Mouse (Mus musculus) thymus, postnatal 0 days (tissue): ENCODE measurements around the gene Tmco1. TPM values are rescaled to one million over a fixed set of nuclear protein-coding genes. Genes with fewer than 3 reads are reported as not detected.
A peak's percentile ranks its signal among the peaks of the same experiment; 100 is the strongest.

Source experiments
- DNase-seq: peaks from one replicate; pipeline ENCODE4 v3.0.0-alpha.2; 2015; ENCODE audit warnings: low spot score
- polyA plus RNA-seq: library from polyadenylated mRNA; unstranded; fragments of >200 nt; fragmentation: Nextera tagmentation; extraction: Ambion mirVana; gene quantifications from 2 replicates; pipeline ENCODE4 v1.2.1, GENCODE M21; 2015

The Tmco1 gene
- 91.4 and 98.8 TPM in 2 replicates for polyA plus RNA-seq

DNA sequence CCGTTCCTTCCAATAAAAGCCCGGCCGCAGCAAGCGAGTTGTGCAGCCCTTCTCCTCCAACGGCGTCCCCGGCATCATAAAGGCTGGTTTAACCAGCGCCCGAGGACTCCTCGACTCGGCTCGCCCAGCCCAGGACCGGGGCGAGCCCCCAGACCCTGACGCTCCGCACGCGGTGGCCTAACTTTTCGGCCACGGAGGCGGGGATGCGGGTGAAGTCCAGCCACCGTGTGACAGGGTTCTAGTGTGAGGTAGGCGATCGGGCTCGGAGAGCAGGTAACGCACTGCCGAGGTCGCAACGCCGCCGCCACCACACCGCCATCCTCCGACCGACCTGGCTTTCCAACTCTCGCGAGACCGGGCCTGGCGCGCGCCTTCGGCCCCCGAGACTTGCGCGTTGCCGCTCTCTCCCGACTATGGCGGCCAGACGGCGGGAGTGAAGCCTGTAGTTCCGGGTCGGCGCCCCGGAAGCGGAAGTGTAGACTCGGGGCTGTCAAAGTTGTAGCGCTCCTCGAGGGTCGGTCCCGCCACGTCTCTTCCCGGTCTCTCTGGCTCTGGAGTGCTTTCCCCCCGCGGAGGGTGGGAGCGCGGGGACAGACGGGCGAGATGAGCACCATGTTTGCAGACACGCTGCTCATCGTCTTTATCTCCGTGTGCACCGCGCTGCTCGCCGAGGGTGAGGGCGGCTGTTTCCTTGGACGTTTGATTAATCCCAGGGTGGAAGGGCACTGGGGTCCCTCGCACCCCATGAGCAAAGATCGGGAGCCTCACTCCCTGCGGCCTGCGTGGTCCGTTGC is at the start of gene Tmco1:
Gene Tmco1, plus strand, starts transcription at position 118 of the 794 bp plus-strand sequence.
- DNase-seq: peak; percentile 98

DNA sequence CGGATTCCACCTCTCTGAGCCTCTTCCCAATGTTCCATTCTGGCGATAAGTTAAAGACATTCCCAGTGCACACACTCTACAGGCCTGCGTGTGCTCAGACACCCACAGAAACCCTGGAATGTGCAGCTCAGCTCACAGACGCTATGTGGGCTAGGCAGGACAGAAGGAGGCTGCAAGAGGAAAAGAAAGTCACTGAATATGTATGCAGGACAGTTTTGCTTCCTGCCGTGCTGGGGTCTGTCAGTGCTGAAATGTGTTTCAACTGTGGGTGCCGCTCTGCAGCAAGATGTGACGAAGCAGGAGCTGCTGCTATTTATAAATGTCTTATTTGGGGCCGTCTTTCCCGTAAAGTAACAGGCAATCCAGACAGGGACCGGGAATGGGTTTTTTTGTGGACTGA is 48.5 kb upstream of the Tmco1 start:
- DNase-seq: no peak

DNA sequence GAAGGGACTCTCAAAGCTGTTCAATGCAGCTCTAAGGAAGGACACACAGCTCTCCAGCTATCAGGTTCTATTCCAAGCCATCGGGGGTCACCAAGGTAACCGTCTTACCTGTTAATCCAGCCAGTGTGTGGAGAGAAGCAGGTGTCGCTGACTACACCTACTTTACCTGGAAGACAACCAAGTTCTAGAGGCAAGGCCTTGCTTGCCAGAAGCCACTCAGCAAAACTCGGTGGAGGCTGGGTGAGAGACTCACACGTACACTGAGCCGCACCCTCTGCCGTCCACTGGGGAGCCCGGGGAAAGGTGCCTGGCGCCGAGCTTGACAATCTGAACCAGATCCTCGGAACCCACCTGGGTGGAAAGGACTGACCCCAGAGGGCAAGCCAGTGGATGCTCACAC is 46.4 kb upstream of the Tmco1 start:
- no peak for DNase-seq

DNA sequence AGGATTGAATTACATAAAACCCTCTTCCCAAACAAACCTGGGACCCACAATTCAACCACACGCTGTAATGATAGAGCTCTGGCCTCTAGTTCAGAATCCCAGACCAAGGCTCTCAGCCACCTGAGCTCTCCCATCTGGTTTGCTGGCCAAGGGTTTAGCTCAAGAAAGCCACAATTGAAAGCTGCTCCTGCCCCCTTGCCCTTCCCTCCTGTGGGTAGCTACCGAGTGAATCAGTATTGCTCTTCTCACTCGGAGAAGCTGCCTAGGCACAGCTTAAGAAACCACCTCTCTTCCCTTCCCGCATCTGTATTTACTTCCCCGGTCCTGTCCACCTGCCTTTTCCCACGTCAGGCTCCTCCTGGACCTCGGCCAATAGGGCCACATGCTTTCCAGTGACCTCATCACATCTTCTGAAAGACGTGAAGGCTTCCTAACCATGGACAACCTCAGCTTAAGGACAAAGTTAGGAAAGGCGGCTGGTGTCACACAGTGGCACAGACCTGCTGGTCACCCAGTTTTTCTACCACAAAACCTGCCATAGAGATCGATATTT is 45.6 kb upstream of the Tmco1 start:
- no peak for DNase-seq

DNA sequence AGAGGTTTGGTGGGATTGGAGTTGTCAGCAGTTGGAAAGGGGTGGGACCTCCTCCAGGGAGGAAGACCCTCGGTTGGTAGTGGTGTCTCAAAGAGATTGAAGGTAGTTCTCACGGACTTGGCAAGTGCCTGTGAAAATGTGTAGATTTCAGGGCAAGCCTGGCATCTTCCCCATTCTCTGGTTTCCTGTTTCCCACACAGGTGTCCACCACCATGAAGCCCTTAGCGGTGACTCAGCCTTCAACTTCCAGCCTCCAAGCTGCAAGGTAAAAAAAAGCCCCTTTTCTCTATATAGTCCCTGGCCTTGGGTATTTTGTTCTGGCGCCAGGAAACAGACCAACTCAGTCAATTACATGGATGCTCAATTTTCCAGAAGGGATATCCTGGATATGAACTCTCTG is 42.8 kb upstream of the Tmco1 start:
- DNase-seq: no peak

DNA sequence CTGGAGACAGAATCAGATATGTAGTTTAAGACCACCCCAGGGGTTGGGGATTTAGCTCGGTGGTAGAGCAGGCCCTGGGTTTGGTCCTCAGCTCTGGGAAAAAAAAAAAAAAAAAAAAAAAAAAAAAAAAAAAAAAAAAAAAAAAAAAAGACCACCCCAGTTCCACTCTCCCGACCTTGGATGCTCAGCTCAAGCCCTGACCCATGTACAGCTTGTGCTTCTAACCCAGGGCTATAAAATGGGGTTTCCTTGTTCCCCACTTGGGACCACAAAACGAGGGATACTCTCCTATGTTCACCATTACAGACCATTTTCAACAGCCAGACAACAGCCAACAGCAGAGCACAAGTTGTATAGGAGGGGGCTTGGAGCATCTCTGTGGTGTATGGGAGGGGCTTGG is 41.5 kb upstream of the Tmco1 start:
- DNase-seq: no peak

DNA sequence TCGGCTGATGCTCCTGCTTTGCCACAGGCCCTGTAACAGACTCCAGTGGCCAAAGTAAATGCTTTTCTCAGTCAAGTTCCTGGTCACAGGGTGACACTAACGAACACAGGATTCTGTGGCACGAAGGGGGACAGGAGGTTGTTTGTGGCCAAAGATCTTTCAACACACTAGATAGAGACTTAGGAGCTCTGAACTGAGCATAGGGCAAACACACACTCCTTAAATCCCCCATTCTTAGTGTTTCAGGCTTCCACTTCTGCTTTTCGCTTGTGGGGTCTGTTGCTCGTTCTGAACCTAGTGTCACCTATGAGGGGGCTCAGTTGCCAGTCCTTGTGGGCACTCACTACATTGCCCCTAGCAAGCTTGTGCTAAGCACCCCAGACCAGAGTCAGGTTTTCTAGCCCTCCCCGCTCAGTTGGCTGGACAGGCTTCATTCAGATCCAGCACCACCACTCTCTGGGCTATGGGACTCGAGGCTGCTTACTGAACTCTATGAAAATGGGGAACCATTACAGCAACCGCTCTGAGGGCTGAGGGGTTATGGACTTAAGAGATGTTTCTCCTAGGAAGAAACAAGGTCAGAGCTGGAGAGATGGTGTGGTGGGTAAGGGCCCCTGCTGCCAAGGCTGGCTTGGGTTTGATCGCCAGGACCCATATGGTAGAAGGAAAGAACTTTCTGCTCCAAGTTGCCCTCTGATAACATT is 39.7 kb upstream of the Tmco1 start:
- DNase-seq: no peak

DNA sequence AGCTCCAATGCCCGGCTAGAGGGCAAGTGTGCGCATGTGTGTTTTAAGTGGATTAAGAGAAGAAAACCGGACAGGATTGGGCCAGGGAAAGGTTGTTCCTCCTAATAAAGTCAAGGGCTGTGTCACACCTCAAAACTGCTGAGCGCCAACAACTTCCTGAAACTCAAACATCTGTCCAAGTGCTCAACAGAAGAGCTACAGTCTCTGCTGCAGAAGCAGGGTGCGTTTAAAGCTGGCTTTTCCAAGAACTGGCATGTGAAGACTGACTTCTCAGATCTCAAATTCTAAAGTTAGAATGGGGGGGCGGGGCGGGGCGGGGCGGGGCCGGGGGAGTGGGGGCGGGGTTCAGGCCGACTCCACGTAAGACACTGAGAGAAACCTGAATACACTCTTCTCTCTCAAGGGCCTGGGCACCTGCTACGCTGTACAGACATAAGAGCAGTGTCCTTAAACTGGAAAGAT is 38.8 kb upstream of the Tmco1 start:
- peak; percentile 52 for DNase-seq

DNA sequence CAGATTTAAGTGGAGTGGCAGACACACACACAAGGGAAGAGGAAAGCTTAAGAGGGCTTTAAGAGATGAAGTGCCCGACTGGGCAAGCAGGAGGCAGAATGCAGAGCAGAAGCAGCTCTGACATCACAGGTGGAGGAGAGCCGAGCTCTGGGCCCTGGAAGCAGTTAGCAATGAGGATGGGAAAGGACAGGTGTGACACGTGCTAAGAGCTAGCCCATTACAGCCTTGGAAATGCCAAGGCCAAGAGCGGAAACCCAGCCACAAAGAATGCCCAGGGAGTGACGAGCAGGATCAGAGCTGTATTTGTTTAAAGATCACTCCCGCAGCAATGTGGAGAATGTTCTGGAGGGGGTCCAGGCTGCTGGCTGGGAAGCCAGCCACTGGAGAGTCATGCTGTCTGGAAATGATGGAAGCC is 38.3 kb upstream of the Tmco1 start:
- DNase-seq: no peak

DNA sequence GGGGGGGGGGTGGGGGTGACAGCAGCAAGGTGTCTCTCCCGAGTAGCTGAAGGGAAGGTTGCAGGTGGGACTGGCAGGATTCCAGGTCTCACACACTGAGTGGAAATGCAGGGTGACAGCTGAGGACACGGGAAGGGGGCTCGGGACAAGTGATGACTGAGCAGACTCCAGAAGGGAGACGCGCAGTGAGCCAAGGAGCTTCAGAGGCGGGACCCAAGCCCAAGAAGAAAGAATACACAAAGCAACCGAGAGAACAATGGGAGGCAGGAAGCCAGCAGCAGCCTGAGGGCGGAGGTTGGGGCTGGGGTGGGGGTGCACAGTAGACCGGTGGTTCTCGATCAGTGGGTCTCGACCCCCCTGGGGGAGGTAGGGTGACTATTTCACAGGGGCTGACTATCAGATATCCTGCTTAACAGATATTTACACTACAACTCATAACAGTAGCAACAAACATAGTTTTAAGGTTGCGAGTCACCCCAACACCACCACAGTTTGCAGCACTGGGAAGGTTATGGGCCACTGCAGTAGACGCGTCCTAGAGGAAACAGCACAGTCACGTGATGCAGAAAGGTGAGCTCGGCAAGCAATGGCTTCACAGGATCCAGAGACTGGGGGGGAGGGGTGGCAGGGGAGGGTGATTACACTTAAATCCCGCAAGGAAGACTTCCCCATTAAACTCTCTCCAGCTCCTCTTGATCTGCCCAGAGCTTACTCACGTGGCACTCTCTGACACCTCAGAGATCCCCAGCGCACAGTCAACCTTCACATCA is 37.7 kb upstream of the Tmco1 start:
- DNase-seq: peak; percentile 74

DNA sequence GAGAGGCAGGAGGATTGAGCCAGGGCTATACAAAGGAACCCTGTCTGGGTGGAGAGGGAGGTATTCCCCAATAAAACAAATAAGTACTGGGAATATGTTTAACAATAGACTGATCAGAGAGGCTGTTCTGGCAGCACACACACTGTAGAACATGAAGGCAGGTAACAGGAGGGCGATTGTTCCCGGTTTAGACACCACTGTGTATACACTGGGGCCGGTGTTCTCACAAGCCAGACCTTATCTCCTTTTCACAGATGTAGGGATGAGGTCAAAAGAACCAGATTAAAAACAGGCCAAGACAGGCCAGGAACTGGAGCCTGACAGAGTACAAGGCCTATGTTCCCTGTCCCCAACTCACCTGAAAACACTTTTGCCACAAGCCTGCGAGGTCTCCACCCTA is 36.9 kb upstream of the Tmco1 start:
- DNase-seq: no peak

DNA sequence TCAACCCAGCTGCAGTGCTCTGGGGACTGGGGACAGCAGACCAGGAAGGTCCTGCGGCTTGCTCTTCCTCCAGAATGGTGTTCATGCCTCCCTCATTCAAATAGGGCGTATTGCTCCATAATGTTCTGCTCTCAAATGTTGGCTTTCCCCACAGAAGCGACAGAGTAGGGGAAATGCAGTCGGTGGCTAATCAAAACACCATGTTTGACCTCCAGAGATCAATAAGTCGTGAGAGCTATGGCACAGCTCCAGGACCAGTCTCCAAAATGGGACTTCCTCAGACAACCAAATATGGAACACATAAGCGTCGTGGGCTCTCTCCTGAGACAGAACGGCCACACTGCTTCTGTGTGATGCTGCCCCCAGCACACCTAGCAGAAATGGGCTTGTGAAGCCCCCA is 36.3 kb upstream of the Tmco1 start:
- DNase-seq: no peak

DNA sequence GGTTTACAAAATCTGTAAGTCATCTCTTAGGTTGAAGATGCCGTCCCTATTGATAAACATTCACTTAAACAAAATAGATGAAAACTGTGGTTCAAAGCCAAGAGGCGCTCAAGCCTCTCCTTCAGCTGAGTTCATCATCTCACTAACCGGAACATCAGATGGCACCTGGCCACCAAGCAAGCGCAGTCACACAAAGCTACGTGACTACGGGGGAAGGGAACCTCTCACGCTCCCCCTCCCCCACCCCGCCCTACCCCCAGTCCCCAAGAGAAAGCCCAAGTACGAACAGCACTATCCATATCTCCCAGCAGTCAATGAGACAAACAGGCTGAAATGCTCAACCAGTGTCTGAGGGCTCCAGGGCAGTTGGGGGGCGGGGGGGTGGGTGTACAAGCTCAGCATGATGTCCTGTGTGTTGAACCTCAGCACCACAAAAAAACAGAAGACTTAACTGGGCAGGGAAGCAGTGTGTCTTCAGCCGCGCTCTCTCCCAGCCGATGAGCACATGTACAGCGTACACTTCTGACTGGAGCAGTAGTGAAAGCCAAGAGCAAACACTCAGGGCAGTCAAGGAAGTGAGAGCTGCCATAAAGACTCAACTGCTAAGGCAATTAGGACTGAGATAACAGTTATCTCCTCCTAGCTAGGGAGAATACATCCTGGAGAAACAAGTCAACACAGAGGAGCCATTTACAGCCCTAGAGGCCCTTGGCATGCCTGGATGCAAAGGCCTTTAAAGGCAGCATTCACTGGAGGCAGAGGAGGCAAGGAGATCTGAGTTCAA is 34.6 kb upstream of the Tmco1 start:
- DNase-seq: peak; percentile 69

DNA sequence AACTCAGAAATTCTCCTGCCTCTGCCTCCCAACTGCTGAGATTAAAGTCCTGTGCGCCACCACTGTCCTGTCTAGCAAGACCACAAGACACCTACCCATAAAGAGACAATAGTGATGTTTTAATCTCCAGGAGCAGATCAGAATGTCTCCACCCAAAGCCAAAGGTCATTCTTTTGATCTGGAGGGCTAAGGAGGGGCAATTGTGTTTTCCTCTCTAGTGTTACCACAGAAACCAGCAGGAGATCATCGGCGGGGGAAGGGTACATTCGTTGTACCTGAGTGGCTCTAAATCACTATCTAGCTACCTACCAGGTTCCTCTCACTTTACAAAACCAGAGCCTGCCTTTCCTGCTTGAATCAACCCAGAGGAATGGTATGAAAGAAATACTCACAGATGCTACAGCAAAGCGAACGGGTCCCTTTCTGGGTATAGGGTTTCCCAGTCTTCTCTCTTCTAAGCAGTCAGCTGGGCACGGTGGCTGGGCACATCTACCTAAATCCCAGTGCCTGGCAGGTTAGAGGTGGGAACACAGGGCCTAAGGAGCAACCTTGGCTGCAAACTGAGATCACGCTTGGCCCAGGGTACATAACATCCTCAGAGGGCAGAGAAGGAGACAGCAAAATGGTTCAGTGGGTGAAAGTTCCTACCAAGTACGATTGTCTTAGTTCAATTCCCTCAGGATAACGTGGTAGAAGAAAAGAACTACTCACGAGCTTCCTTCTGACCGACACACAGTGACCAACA is 33.4 kb upstream of the Tmco1 start:
- no peak for DNase-seq

DNA sequence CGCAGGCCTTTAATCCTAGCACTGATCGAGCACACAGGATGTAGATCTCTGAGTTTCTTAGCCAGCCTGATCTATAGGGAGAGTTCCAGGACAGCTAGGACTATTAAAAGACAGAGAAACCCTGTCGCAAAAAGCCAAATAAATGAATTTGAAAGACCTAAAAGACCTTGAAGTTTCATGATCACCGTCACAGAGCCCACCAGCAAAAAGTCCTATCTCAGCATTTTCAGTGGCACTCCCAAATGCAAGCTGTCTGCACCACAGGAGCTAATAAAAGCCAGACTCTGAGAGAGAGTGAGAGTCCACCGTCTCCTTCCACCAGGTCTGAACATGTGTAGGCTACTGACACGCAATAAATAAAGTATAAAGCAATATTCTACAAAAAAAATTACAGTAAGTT is 29.8 kb upstream of the Tmco1 start:
- no peak for DNase-seq

DNA sequence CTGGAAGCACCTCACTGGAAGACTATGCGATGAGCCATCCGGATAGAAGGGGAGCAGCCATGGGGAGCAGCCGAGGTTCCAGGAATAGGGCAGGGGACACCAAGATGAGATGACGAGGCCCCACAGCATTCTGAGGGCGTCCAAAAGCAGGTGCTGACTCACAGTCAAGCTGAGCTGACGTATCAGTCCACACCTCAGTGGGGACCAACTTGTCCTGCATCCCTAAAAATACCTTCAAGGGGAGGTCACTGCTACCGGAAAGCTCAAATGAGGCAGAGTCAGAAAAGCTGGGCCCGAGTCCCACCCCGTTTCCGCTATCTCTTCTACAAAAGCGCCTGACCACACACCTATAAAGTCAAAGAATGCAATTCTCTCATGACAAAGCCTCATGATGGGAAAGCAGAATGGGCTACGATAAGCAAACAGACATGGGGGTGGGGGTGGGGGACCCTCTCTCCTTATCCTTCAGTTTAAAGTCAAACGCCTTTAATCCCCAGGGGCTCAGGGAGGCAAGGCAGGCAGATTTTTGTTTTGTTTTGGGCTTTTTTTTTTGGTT is 28.9 kb upstream of the Tmco1 start:
- DNase-seq: no peak

DNA sequence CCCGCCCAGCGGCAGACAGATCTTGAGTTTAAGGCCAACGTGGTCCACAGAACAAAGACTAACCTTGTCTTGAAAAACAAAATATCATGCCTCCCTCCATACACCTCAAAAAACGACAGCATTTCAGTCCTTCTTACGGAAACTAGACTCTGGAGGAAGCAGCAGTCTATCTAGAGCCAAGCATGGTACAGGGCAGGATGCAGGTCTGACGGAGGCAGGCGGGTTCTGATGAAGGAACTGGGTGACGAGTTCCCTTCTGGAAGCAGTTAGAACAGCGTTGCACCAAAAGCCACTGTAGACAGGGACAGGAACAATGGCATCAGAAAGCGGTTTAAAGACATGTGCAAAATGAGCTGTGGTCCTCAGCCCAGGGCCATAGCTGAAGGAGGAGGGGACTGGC is 28.1 kb upstream of the Tmco1 start:
- peak; percentile 44 for DNase-seq

DNA sequence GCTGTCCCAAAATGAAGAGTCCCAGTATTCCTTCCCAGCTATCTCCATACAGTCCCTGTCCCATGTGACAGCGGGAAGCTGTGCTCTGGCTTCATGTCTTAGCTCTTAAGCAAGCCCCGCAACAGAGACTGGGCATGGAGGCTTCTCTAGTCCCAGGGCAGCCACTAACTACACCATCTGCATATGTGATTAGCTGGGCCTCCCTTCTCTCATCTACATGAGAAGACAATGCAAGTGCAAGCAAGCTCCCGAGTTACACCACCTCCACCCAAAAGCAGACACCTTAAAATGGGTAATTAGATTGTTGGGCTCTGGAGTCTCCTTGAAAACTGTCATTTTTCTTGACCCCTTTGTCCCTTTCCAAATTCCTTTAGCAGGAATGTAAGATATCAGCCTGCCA is 26.1 kb upstream of the Tmco1 start:
- no peak for DNase-seq

DNA sequence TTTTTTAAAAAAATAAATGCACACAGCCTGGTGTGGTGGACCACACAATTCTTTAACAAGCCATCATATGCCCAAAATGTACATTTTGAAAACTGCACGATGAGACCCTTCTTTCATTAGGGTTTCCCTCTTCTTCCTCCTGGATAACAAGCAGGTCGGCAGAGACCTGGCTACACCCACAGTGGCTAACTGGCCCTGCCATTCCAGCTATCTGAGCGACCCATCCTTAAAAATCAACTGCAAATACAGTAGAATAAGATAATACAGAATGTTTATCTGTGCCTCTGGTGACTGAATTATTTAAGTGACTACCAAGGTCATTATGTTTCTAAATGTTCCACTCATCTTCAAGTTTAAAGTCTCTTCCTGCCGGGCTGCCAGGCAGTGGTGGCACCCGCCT is 25.4 kb upstream of the Tmco1 start:
- DNase-seq: no peak
